In the genomic region with DNA sequence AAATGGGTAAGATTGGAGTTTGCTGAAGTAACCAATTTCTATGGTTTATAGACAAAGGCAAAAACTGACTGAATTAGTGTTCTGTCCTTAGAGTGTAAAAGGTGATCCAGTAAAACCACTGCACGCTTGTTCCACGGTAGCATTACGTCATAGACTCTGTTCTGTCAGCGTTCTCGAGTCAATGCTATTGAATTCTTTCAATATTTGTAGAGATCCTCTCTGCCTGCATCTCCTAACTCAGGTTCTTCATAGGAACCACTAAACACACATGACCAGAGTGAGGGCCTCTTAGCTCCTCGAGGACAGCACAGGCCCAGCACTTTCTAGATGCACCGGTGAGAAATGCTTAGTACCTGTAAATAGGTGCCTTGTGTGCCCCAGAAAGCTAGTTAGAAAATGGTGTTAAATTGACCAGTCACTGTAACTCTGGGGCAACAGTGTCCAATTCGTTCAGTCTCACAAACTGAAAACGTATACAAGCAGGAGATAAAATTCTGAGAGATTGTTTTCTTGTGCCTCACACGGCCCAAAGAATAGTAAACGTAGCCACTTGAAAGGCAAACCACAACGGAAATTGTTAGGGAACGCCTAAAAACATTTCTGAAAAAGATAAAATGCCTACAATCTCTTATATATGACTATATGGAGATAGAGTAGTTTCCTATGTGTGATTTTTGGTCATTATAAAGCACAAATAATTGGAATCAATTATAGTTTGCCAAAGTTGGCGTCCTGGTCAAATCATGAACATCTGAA, we compare ENCODE assay signal across 20 mouse cellular contexts. TPM values are rescaled to one million over a fixed set of nuclear protein-coding genes. Genes with fewer than 3 reads are reported as not detected.
DNase-seq lines count a peak whose midpoint lies in the region; ATAC-seq and TF ChIP-seq lines count a peak whose summit lies in the region.
"Had no signal": no experiment of that assay in that cellular context is flagged by ENCODE, and none has a peak within 500 bp of the region (broad histone marks: within the 10 kb centered on the region; RNA-seq: fewer than 3 reads in every experiment).

No protein-coding gene starts in this region.

- no peak overlapping the region for H3K4me3 ChIP-seq in thymus, adult 2 months (ENCODE audit: control insufficient read depth, insufficient read depth, low read length)
- H3K4me3 ChIP-seq: embryonic facial prominence, embryonic 12.5 days; forebrain, embryonic 15.5 days; heart, embryonic 13.5 days; hindbrain, embryonic 13.5 days had no signal

- ATAC-seq in activated CD4-positive, CD25-positive, alpha-beta regulatory T cell, adult 4 months: peak; percentile 51
- ATAC-seq in megakaryocyte-erythroid progenitor cell, adult 5-6 weeks (replicated peaks; ENCODE audit: low FRiP score, low TSS enrichment, poor library complexity, severe bottlenecking): no peak
- ATAC-seq: forebrain, embryonic 15.5 days; hindbrain, postnatal 0 days; Patski had no signal

- H3K27me3 ChIP-seq in thymus, adult 2 months (ENCODE audit: control insufficient read depth, insufficient read depth, low read length): no peaks in the 10 kb centered on the region
- H3K27me3 ChIP-seq: embryonic facial prominence, embryonic 12.5 days; forebrain, embryonic 15.5 days; heart, embryonic 13.5 days; hindbrain, embryonic 13.5 days; Patski had no signal

- peak; percentile 26 for DNase-seq in thymus, adult 2 months
- DNase-seq in thymus, postnatal 4 days: no peak
- DNase-seq in CD4-positive, CD25-positive, alpha-beta regulatory T cell, adult 2 months (ENCODE audit: low read depth, low spot score): peak; percentile 82
- DNase-seq in naive thymus-derived CD4-positive, alpha-beta T cell, adult 2 months (ENCODE audit: low read depth): peak; percentile 90
- no peak for DNase-seq in layer of hippocampus, postnatal 10 days (ENCODE audit: low spot score in 2 of 2)
- no peak for DNase-seq in layer of hippocampus, postnatal 36 days
- DNase-seq: adrenal gland, adult 8-10 months; adrenal gland, postnatal 36 days; cerebellum, adult 9-10 months; cerebellum, postnatal 25 days; gastrocnemius, postnatal 36 days; heart, postnatal 36 days had no signal

- 61% methylated on average over 14 of the region's 14 CpGs for WGBS in thymus, adult 2 months

- peaks cover 22% of the 10 kb centered on the region for H3K4me1 ChIP-seq in thymus, adult 2 months (replicated peaks; ENCODE audit: control insufficient read depth, insufficient read depth, low read length)
- H3K4me1 ChIP-seq: embryonic facial prominence, embryonic 12.5 days; forebrain, embryonic 15.5 days had no signal

- no peak for TF ChIP-seq POLR2A in thymus, adult 2 months (IDR thresholded peaks at IDR 0.05; ENCODE audit: control insufficient read depth, extremely low read depth, insufficient read depth, low read length, poor library complexity)

- H3K27ac ChIP-seq in thymus, adult 2 months (ENCODE audit: control insufficient read depth, insufficient read depth, low read length): peak overlapping the region; percentile 84
- H3K27ac ChIP-seq: embryonic facial prominence, embryonic 12.5 days; forebrain, embryonic 15.5 days; heart, embryonic 13.5 days; hindbrain, embryonic 13.5 days; hindbrain, postnatal 0 days had no signal

- H3K36me3 ChIP-seq in thymus, adult 2 months (ENCODE audit: control insufficient read depth, insufficient read depth, low read length): peaks cover 6% of the 10 kb centered on the region

- TF ChIP-seq CTCF in thymus, adult 2 months (IDR thresholded peaks at IDR 0.05; ENCODE audit: borderline replicate concordance, control insufficient read depth, extremely low read depth, insufficient read depth, low read length, poor library complexity): no peak

RNA-seq across cellular contexts. Expression of a gene that starts 35.1 kb away (rescaled TPM):
- polyA plus RNA-seq in thymus, adult 2 months (2012; rRNA removed): 15.9 and 18.1 TPM in 2 replicates
- polyA plus RNA-seq in activated CD4-positive, CD25-positive, alpha-beta regulatory T cell, adult 4 months (2017; shearing (Covaris generic)): 10 to 100 TPM; 47.7 to 50.2 TPM
- total RNA-seq in layer of hippocampus, postnatal 10 days (2021): 10 to 100 TPM; 24.0 to 30.6 TPM
- total RNA-seq in layer of hippocampus, postnatal 36 days (2021): 10 to 100 TPM; 26.9 to 28.2 TPM
- 12.8 and 13.5 TPM in 2 replicates for total RNA-seq in megakaryocyte-erythroid progenitor cell, adult 5-6 weeks (2014; fragmentation: Nextera tagmentation)
- total RNA-seq in megakaryocyte-erythroid progenitor cell, adult 5-6 weeks (2017): 9.2 and 14.8 TPM in 2 replicates

RNA-seq across cellular contexts. Expression of a gene that starts 35.2 kb away (rescaled TPM):
- polyA plus RNA-seq in thymus, adult 2 months (2012; rRNA removed): 6.0 and 8.2 TPM in 2 replicates
- 10 to 100 TPM in 1 of 2 experiments, 1 to 10 TPM in 1; 6.9 to 11.1 TPM for polyA plus RNA-seq in activated CD4-positive, CD25-positive, alpha-beta regulatory T cell, adult 4 months (2017; shearing (Covaris generic))
- 10 to 100 TPM; 48.6 to 48.8 TPM for total RNA-seq in layer of hippocampus, postnatal 10 days (2021)
- 10 to 100 TPM; 69.3 to 70.7 TPM for total RNA-seq in layer of hippocampus, postnatal 36 days (2021)
- 2.9 and 6.0 TPM in 2 replicates for total RNA-seq in megakaryocyte-erythroid progenitor cell, adult 5-6 weeks (2014; fragmentation: Nextera tagmentation)
- 8.1 and 15.2 TPM in 2 replicates for total RNA-seq in megakaryocyte-erythroid progenitor cell, adult 5-6 weeks (2017)

Comparison
In these comparisons a context has a peak if more than half of its experiments do, and no peak if none do; other contexts are left out.
1. DNase-seq: peak in thymus, adult 2 months (single experiment), CD4-positive, CD25-positive, alpha-beta regulatory T cell, adult 2 months (single experiment) and naive thymus-derived CD4-positive, alpha-beta T cell, adult 2 months (single experiment); none in thymus, postnatal 4 days (single experiment), layer of hippocampus, postnatal 10 days (0 of 2) and layer of hippocampus, postnatal 36 days (0 of 2).